Mouse (Mus musculus) right cerebral cortex, postnatal 25 days (tissue): ENCODE results near the gene Rce1.

Source experiments
- DNase-seq: peaks from one replicate; pipeline ENCODE4 v3.0.0; 2022

Rce1 gene

GRCm38 (mm10) chr19:4625179-4625828 is at the start of gene Rce1:
Rce1 (minus strand) TSS chr19:4625641.
- DNase-seq = peak; percentile 93

- DNase-seq = no peak
Observed at GRCm38 (mm10) chr19:4672401-4672800, 47.0 kb upstream of the Rce1 start.

- DNase-seq = no peak
Observed at GRCm38 (mm10) chr19:4670776-4671175, 45.3 kb upstream of the Rce1 start.

- no peak for DNase-seq
Observed at GRCm38 (mm10) chr19:4666815-4667214, 41.4 kb upstream of the Rce1 start.

GRCm38 (mm10) chr19:4658156-4658555 is 32.7 kb upstream of the Rce1 start:
- DNase-seq = no peak

GRCm38 (mm10) chr19:4646917-4647492 is 21.6 kb upstream of the Rce1 start:
- peak; percentile 70 for DNase-seq

GRCm38 (mm10) chr19:4644271-4644670 is 18.8 kb upstream of the Rce1 start:
- peak; percentile 72 for DNase-seq

- no peak for DNase-seq
Observed at GRCm38 (mm10) chr19:4635986-4636385, 10.5 kb upstream of the Rce1 start.

- peak; percentile 62 for DNase-seq
Observed at GRCm38 (mm10) chr19:4628819-4629218, 3.4 kb upstream of the Rce1 start.

- DNase-seq = no peak
Observed at GRCm38 (mm10) chr19:4625829-4626535, 541 bp upstream of the Rce1 start.

- DNase-seq = no peak
Observed at GRCm38 (mm10) chr19:4624406-4625178, 849 bp downstream of the Rce1 start.

- no peak for DNase-seq
Observed at GRCm38 (mm10) chr19:4624006-4624405, 1.4 kb downstream of the Rce1 start.

GRCm38 (mm10) chr19:4623419-4623818 is 2.0 kb downstream of the Rce1 start:
- no peak for DNase-seq

- DNase-seq = no peak
Observed at GRCm38 (mm10) chr19:4622780-4623179, 2.7 kb downstream of the Rce1 start.

- no peak for DNase-seq
Observed at GRCm38 (mm10) chr19:4620721-4621120, 4.7 kb downstream of the Rce1 start.

- DNase-seq = no peak
Observed at GRCm38 (mm10) chr19:4619461-4619860, 6.0 kb downstream of the Rce1 start.

- DNase-seq = no peak
Observed at GRCm38 (mm10) chr19:4618183-4618582, 7.3 kb downstream of the Rce1 start.

- no peak for DNase-seq
Observed at GRCm38 (mm10) chr19:4616546-4616945, 8.9 kb downstream of the Rce1 start.

GRCm38 (mm10) chr19:4615151-4616093 is 10.0 kb downstream of the Rce1 start, which contains the start of gene Lrfn4:
Lrfn4 (minus strand) TSS chr19:4615667.
- peak; percentile 92 for DNase-seq

GRCm38 (mm10) chr19:4614305-4615150 is 10.9 kb downstream of the Rce1 start:
- no peak for DNase-seq
